Mouse (Mus musculus) kidney, postnatal 0 days (tissue): ENCODE results near the gene Trub2. TPM values are rescaled to one million over a fixed set of nuclear protein-coding genes. Genes with fewer than 3 reads are reported as not detected.

Experiments used
- ATAC-seq: fragments of 200-750 bp; cut with Nextera tagmentation; replicated peaks from 2 replicates; pipeline ENCODE4 v1.8.0; 2017; ENCODE audit warnings: low read depth, moderate number of reproducible peaks, moderate TSS enrichment, moderate library complexity; ENCODE audit not compliant: low FRiP score
- DNase-seq: peaks from one replicate; pipeline ENCODE4 v3.0.0-alpha.2; 2016; ENCODE audit warnings: low spot score
- H3K27ac ChIP-seq: fragments of 300-500 bp; sonication (generic); 2 replicates; pipeline ENCODE4 v1.5.1; 2014; ENCODE audit warnings: mild to moderate bottlenecking
- H3K27me3 ChIP-seq: fragments of 300-500 bp; sonication (generic); 2 replicates; pipeline ENCODE4 v1.6.1; 2014; ENCODE audit warnings: low read length, mixed read lengths; ENCODE audit not compliant: insufficient read depth
- H3K36me3 ChIP-seq: fragments of 300-500 bp; sonication (generic); 2 replicates; pipeline ENCODE4 v1.6.1; 2014; ENCODE audit warnings: low read length, mixed read lengths; ENCODE audit not compliant: insufficient read depth
- H3K4me1 ChIP-seq: fragments of 300-500 bp; sonication (generic); replicated peaks from 2 replicates; pipeline ENCODE4 v1.6.1; 2014; ENCODE audit warnings: antibody characterized with exemption, low read length, mixed read lengths; ENCODE audit not compliant: insufficient read depth
- H3K4me2 ChIP-seq: fragments of 300-500 bp; sonication (generic); 2 replicates; pipeline ENCODE4 v1.6.1; 2014; ENCODE audit warnings: mild to moderate bottlenecking, low read length, moderate library complexity, mixed read lengths
- H3K4me3 ChIP-seq: fragments of 300-500 bp; sonication (generic); replicated peaks from 2 replicates; pipeline ENCODE4 v1.5.1; 2014; ENCODE audit warnings: low read depth, low read length
- H3K9ac ChIP-seq: fragments of 300-500 bp; sonication (generic); 2 replicates; pipeline ENCODE4 v1.6.1; 2014; ENCODE audit warnings: low read depth, low read length
- H3K9me3 ChIP-seq: fragments of 300-500 bp; sonication (generic); replicated peaks from 2 replicates; pipeline ENCODE4 v1.6.1; 2016; ENCODE audit warnings: low read length, inconsistent platforms, mixed read lengths
- CTCF ChIP-seq: IDR thresholded peaks from 2 replicates; pipeline ENCODE4 v1.5.1; 2016; ENCODE audit warnings: antibody characterized with exemption, low read depth, mild to moderate bottlenecking, moderate library complexity
- WGBS: fragments of 180-500 bp; shearing (Covaris S2); extraction: QIAGEN DNeasy Blood & Tissue Kit; methylation state at CpG from one replicate; pipeline ENCODE4 v1.1.7; 2014; 5-methylcytosine and 5-hydroxymethylcytosine counted together
- polyA plus RNA-seq: library from polyadenylated mRNA; unstranded; fragments of >200 nt; fragmentation: Nextera tagmentation; extraction: Ambion mirVana; gene quantifications from 2 replicates; pipeline ENCODE4 v1.2.1, GENCODE M21; 2015

The Trub2 gene
- polyA plus RNA-seq, 1 experiment from 2014 or later = 24.1 TPM

GRCm38 (mm10) chr2:29737209-29737925, 50.9 kb downstream of the Trub2 start:
- H3K36me3 ChIP-seq = peaks cover 45% of the 10 kb centered on the region; the same call in 1 of the 2 replicates
- no peak overlapping the region for H3K9ac ChIP-seq
- no peaks in the 10 kb centered on the region for H3K4me1 ChIP-seq
- no peak overlapping the region for H3K4me3 ChIP-seq
- no peaks in the 10 kb centered on the region for H3K9me3 ChIP-seq
- ATAC-seq (no peak), DNase-seq (no peak)
- no peaks in the 10 kb centered on the region for H3K27me3 ChIP-seq
- no peak for TF ChIP-seq CTCF
- 86% methylated on average over 12 of the region's 12 CpGs for WGBS
- no peak overlapping the region for H3K4me2 ChIP-seq
- no peak overlapping the region for H3K27ac ChIP-seq

GRCm38 (mm10) chr2:29735708-29736107, 52.6 kb downstream of the Trub2 start:
- Histone ChIP-seq H3K27me3 (no peaks in the 10 kb centered on the region), H3K9ac (no peak overlapping the region), H3K27ac (no peak overlapping the region), H3K36me3 (peaks cover 45% of the 10 kb centered on the region; the same call in 1 of the 2 replicates), H3K4me1 (no peaks in the 10 kb centered on the region), H3K4me2 (no peak overlapping the region), H3K4me3 (no peak overlapping the region), H3K9me3 (no peaks in the 10 kb centered on the region)
- WGBS = 84% methylated on average over 12 of the region's 12 CpGs
- no peak for ATAC-seq
- TF ChIP-seq CTCF = no peak
- DNase-seq = no peak

GRCm38 (mm10) chr2:29733348-29733747, 55.0 kb downstream of the Trub2 start:
- Histone ChIP-seq H3K4me1 (no peaks in the 10 kb centered on the region), H3K9ac (no peak overlapping the region), H3K27ac (no peak overlapping the region), H3K36me3 (peaks cover 54% of the 10 kb centered on the region), H3K4me3 (no peak overlapping the region), H3K4me2 (no peak overlapping the region), H3K9me3 (no peaks in the 10 kb centered on the region), H3K27me3 (no peaks in the 10 kb centered on the region)
- ATAC-seq (no peak), DNase-seq (no peak)
- 97% methylated on average over 5 of the region's 5 CpGs for WGBS
- no peak for TF ChIP-seq CTCF

- H3K36me3 ChIP-seq = peaks cover 54% of the 10 kb centered on the region
Observed at GRCm38 (mm10) chr2:29732559-29732958, 55.7 kb downstream of the Trub2 start.

GRCm38 (mm10) chr2:29731545-29731944, 56.8 kb downstream of the Trub2 start:
- peak; percentile 62; the same call in 1 of the 2 replicates for ATAC-seq
- Histone ChIP-seq H3K27ac (no peak overlapping the region), H3K4me1 (no peaks in the 10 kb centered on the region), H3K36me3 (peaks cover 51% of the 10 kb centered on the region), H3K9me3 (no peaks in the 10 kb centered on the region), H3K27me3 (no peaks in the 10 kb centered on the region), H3K9ac (no peak overlapping the region), H3K4me2 (no peak overlapping the region), H3K4me3 (no peak overlapping the region)
- peak; percentile 41 for DNase-seq
- WGBS = 33% methylated on average over 3 of the region's 3 CpGs
- peak; percentile 74 for TF ChIP-seq CTCF

More at GRCm38 (mm10) chr2:29732559-29732958, 55.7 kb downstream of the Trub2 start:
- no peaks in the 10 kb centered on the region for H3K9me3 ChIP-seq
- H3K4me2 ChIP-seq = no peak overlapping the region
- 88% methylated on average over 10 of the region's 10 CpGs for WGBS
- TF ChIP-seq CTCF = no peak
- H3K9ac ChIP-seq = no peak overlapping the region
- no peak overlapping the region for H3K4me3 ChIP-seq
- no peak for ATAC-seq
- H3K27me3 ChIP-seq = no peaks in the 10 kb centered on the region
- H3K4me1 ChIP-seq = no peaks in the 10 kb centered on the region
- H3K27ac ChIP-seq = no peak overlapping the region
- DNase-seq = no peak

GRCm38 (mm10) chr2:29729500-29729899, 58.8 kb downstream of the Trub2 start:
- TF ChIP-seq CTCF = no peak
- Histone ChIP-seq H3K4me3 (no peak overlapping the region), H3K36me3 (peaks cover 49% of the 10 kb centered on the region), H3K27me3 (no peaks in the 10 kb centered on the region), H3K4me1 (no peaks in the 10 kb centered on the region), H3K27ac (no peak overlapping the region), H3K9ac (no peak overlapping the region), H3K4me2 (no peak overlapping the region), H3K9me3 (no peaks in the 10 kb centered on the region)
- no peak for ATAC-seq
- 46% methylated on average over 2 of the region's 2 CpGs for WGBS
- DNase-seq = no peak
